Mouse (Mus musculus) spleen, adult 2 months (tissue): ENCODE results near the gene Gpatch2.

ENCODE experiments used
- CTCF ChIP-seq: fragments of 200-500 bp; IDR thresholded peaks from 2 replicates; pipeline ENCODE4 v1.5.1; 2011; ENCODE audit warnings: mild to moderate bottlenecking, inconsistent platforms; ENCODE audit not compliant: insufficient read depth, insufficient read length, insufficient replicate concordance; ENCODE audit errors: extremely low read depth
- POLR2A ChIP-seq: fragments of 200-500 bp; IDR thresholded peaks from 2 replicates; pipeline ENCODE4 v1.6.1; 2011; ENCODE audit warnings: low read depth, low read length, inconsistent platforms

GRCm38 (mm10) chr1:187175991-187176390 lies 39.3 kb upstream of the Gpatch2 start:
- TF ChIP-seq CTCF (no peak), POLR2A (no peak)
